Mouse (Mus musculus) kidney, postnatal 10 days (tissue): ENCODE measurements at regions not wholly inside any gene's neighbourhood (a gene's known extent, or its start where the extent isn't known, plus 50 kb on each side); places are given as distances from the start of the nearest gene placed in this dataset.

Source experiments
- DNase-seq: peaks from one replicate; pipeline ENCODE4 v3.0.0; 2021; ENCODE audit warnings: mixed read lengths

- no peak for DNase-seq
These were observed 599.2 kb downstream of the Pard3 start for GRCm38 (mm10) chr8:127662776-127663499.

- no peak for DNase-seq
These were observed 602.9 kb downstream of the Pard3 start for GRCm38 (mm10) chr8:127666606-127667005.

DNA sequence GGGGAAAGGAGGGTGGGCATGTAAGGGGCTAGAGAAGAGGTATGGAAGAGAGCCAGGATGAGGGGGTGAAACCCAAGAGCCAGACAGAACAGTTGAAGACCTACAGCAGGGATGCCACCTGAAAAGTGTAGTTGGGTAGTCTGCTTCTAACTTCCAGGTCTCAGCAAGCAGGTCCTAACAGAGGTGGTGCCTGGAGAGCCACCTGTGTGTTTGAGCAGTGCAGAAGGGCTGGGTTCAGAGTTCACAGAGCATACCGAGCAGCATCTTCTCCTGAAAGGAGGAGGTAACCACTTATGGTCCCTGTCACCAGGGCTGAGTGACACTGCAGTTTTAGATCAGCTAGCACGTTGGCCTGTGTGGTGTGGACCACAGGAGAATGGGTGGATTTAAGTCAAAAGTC lies 605.3 kb downstream of the Pard3 start:
- DNase-seq: no peak

GRCm38 (mm10) chr8:127674063-127674462 lies 610.4 kb downstream of the Pard3 start:
- no peak for DNase-seq

- DNase-seq: no peak
These were observed 611.7 kb downstream of the Pard3 start for GRCm38 (mm10) chr8:127675377-127675776.

DNA sequence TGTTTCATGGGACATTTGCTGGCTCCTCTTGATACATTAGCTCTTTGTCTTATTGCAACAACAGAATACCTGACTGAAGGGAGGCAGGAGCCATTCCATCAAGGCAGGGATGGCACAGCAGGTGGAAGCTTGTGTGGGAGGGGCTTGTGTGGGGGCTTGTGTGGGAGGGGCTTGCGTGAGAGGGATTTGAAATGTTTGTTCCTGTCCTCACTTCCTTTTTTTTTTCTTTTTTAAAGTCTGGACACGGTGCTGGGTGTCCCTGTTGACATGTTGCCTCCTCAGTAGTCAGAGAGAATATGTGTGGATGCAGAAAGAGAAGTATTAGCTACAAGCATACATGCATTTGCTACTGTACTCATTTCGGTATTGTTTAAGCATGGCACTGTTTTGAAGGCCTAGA lies 616.5 kb downstream of the Pard3 start:
- DNase-seq: no peak

DNA sequence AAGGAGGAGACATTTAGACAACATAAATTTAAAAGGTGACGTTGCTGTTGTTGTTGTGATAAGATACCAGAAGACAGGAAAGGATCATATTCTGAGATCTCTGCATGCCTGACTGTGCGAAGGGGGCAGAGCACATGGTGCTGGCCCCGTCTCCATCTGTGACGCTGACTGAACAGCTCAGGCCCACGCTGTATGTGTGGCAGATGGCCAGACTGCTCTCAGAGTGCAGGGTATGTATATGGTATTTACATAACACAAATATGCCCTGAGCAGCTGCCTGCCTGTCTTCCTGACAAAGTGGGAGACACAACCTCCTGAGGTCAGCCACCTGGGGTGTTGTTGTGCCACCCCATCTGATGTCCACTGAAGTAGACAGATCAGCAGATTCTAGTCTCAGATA lies 620.5 kb downstream of the Pard3 start:
- no peak for DNase-seq

- DNase-seq: no peak
These were observed 627.1 kb downstream of the Pard3 start for GRCm38 (mm10) chr8:127690792-127691191.

DNA sequence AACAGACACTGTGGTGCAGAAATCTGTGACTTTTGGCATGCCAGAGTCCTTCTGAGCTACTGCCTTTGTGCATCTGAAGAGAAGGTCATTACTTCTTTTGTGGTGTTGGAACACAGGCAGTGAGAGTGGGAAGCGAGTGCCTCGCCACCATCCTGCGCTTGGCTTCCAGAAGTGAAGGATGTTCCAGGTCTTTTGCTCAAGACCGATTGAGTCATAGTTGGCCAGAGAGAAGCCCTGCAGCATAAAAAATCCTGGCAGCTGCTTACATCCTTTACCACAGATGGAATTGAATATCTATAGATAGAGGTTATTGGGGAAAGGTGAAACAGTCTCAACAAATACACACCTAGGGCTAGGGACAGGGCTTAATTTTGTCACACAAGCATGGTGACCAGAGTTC lies 634.7 kb downstream of the Pard3 start:
- DNase-seq: no peak

GRCm38 (mm10) chr8:127704406-127704805 lies 640.7 kb downstream of the Pard3 start:
- no peak for DNase-seq

- DNase-seq: no peak
These were observed 642.5 kb downstream of the Pard3 start for GRCm38 (mm10) chr8:127706051-127706835.

GRCm38 (mm10) chr8:127709439-127709838 lies 645.7 kb downstream of the Pard3 start:
- no peak for DNase-seq

GRCm38 (mm10) chr8:127715097-127715496 lies 643.3 kb upstream of the Nrp1 start:
- DNase-seq: no peak

DNA sequence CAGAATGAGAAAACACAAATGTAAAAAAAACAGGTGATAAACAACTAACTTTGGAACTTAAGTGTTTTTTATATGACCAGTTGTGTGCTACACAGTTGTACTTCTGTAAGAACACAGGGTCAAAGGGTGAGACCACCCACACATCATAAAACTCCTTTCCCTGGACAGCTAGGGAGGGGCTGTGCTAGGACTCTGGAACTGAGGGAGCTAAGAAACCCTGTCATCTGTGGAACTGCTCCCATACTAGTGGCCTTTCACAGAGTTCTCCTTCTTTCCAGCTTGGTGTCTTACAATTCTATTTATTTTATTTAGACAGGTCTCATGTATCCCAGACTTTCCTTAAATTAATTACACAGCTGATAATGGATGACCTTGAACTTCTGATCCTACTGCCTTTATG lies 640.4 kb upstream of the Nrp1 start:
- DNase-seq: no peak

DNA sequence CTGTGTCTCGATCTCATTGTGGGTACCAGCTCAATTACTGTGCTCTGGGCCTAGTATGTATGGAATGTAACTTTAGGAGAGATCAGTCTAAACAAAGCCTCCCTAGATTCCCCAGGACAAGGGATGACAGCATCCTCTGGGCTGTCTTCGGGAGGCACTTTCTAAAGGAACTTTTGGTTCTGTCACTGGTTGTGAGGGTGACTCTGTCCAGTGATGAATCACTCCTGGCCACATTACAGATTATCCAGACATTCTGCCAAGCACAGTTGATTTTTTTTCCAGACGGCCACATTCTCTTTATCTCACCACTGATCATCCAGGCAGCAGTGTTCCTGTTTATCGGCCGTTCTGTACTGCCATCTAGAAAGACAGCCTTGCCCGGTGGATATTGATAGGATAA lies 638.5 kb upstream of the Nrp1 start:
- no peak for DNase-seq

GRCm38 (mm10) chr8:127720593-127721290 lies 637.7 kb upstream of the Nrp1 start:
- DNase-seq: peak; percentile 22

GRCm38 (mm10) chr8:127721624-127722023 lies 636.8 kb upstream of the Nrp1 start:
- DNase-seq: no peak

DNA sequence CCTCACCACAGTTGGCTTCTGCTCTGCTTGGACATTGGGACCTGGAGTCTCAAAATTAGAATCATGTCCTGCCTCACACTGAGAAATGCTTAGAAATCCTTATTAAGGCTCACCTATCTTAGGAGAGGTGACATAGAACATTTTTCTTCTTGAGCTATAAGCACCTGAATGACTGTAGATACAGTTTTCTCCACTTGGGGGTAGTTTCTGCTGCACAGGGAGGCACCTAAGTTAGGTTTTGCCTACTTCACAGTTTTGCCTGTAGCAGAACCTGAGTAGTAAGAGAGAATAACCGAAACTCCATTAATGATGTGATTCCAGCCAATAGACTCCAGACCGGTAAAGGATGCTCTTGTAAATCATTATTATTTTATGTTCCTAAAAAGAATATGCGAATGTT lies 624.3 kb upstream of the Nrp1 start:
- no peak for DNase-seq

- no peak for DNase-seq
These were observed 616.2 kb upstream of the Nrp1 start for GRCm38 (mm10) chr8:127742236-127742635.

DNA sequence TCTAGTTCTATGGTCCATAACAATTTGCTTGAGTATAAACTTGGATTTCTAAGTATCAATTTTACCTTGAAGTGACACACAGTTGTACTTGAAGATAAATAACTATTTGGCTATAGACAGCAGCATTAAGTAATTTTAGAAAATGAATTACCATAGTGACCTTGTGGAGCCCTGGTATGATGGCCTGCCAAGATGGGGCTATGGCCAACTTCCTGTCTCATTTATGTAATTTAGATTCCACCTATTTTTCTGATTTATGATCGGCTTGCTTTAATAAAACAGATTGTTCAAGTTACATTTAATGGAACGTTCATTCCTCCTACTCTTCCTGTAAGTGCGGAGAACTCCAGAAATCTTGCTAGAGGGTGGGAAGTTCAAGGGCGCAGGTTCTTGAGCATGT lies 613.2 kb upstream of the Nrp1 start:
- no peak for DNase-seq

DNA sequence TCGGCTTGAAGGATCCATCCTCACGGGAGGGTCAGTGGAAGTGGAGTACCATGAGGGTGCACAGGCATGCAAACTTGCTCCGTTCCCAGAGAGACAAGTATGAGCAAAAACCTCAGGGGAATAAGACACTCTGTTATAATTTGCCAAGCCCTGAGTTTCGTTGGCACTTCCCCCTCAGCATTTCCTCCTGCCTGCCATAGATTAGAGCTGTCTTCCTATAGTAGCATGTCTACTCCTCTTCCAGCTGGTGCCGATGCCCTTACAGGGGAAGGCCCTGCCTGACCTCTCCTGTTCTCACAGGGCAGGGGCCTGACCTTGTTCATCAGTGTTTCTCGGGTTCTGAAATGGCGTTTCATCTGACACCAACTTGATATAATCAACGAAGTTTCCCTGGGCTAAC lies 611.9 kb upstream of the Nrp1 start:
- no peak for DNase-seq

GRCm38 (mm10) chr8:127752871-127753270 lies 605.5 kb upstream of the Nrp1 start:
- DNase-seq: no peak

GRCm38 (mm10) chr8:127753793-127754565 lies 604.4 kb upstream of the Nrp1 start:
- peak; percentile 76 for DNase-seq
